Mouse (Mus musculus) neutrophil, adult 5-6 weeks (primary cell): Measurements from ENCODE around the gene Nit1. TPM values are rescaled to one million over a fixed set of nuclear protein-coding genes. Genes with fewer than 3 reads are reported as not detected.

Source experiments
- ATAC-seq: fragments of 151-379, 151-347 bp; 2 replicates; pipeline ENCODE4 v1.8.0; 2017; ENCODE audit warnings: mild to moderate bottlenecking, moderate TSS enrichment; ENCODE audit not compliant: insufficient number of reproducible peaks, poor library complexity, low FRiP score, severe bottlenecking; ENCODE audit errors: extremely low read depth
- total RNA-seq: library from RNA; stranded (forward); fragments of 200-1000 nt; gene quantifications from 2 replicates; pipeline ENCODE4 v1.2.3, GENCODE M21; 2017

The Nit1 gene
- 27.2 and 33.0 TPM in 2 replicates for total RNA-seq

- ATAC-seq = peak; percentile 97
Measured at GRCm38 (mm10) chr1:171345225-171346094, at the start of gene Nit1, which contains the start of gene Pfdn2. Nit1 (minus strand) TSS chr1:171345646. Pfdn2 (plus strand) TSS chr1:171345670.

- peak; percentile 75 for ATAC-seq
Measured at GRCm38 (mm10) chr1:171390101-171390500, 44.7 kb upstream of the Nit1 start.

GRCm38 (mm10) chr1:171388376-171389102 lies 43.1 kb upstream of the Nit1 start, which contains the start of gene Arhgap30:
Arhgap30 (plus strand) TSS chr1:171388954.
- ATAC-seq = peak; percentile 90

GRCm38 (mm10) chr1:171387099-171387498 lies 41.7 kb upstream of the Nit1 start:
- no peak for ATAC-seq

- no peak for ATAC-seq
Measured at GRCm38 (mm10) chr1:171385171-171385570, 39.7 kb upstream of the Nit1 start.

GRCm38 (mm10) chr1:171384361-171384760 lies 38.9 kb upstream of the Nit1 start:
- no peak for ATAC-seq

GRCm38 (mm10) chr1:171382096-171382620 lies 36.7 kb upstream of the Nit1 start:
- no peak for ATAC-seq

- peak; percentile 86 for ATAC-seq
Measured at GRCm38 (mm10) chr1:171379935-171380599, 34.6 kb upstream of the Nit1 start.

- no peak for ATAC-seq
Measured at GRCm38 (mm10) chr1:171378298-171378697, 32.9 kb upstream of the Nit1 start.

GRCm38 (mm10) chr1:171375646-171376097 lies 30.2 kb upstream of the Nit1 start:
- ATAC-seq = no peak

GRCm38 (mm10) chr1:171373946-171374345 lies 28.5 kb upstream of the Nit1 start:
- no peak for ATAC-seq

GRCm38 (mm10) chr1:171372880-171373279 lies 27.4 kb upstream of the Nit1 start:
- no peak for ATAC-seq

GRCm38 (mm10) chr1:171369845-171370556 lies 24.6 kb upstream of the Nit1 start, which contains the start of gene Nectin4:
Nectin4 (plus strand) TSS chr1:171370099.
- peak; percentile 28; the same call in 1 of the 2 replicates for ATAC-seq

- no peak for ATAC-seq
Measured at GRCm38 (mm10) chr1:171365934-171366333, 20.5 kb upstream of the Nit1 start.

- peak; percentile 75 for ATAC-seq
Measured at GRCm38 (mm10) chr1:171361106-171362103, 16.0 kb upstream of the Nit1 start.

- peak; percentile 79 for ATAC-seq
Measured at GRCm38 (mm10) chr1:171360656-171361055, 15.2 kb upstream of the Nit1 start, which contains the start of gene Klhdc9. Klhdc9 (minus strand) TSS chr1:171360798.

GRCm38 (mm10) chr1:171360253-171360652 lies 14.8 kb upstream of the Nit1 start:
- no peak for ATAC-seq
